Mouse (Mus musculus) limb, embryonic 14.5 days (tissue): ENCODE measurements around the gene Zfp683. TPM values are rescaled to one million over a fixed set of nuclear protein-coding genes. Genes with fewer than 3 reads are reported as not detected.

Source experiments
- ATAC-seq: fragments of 200-750 bp; cut with Nextera tagmentation; 2 replicates; pipeline ENCODE4 v1.8.0; 2017; ENCODE audit warnings: low read depth, moderate number of reproducible peaks, moderate TSS enrichment; ENCODE audit not compliant: low FRiP score
- DNase-seq: peaks from one replicate; pipeline ENCODE4 v3.0.0-alpha.2; 2015; ENCODE audit warnings: low spot score
- H3K27ac ChIP-seq: fragments of 300-500 bp; sonication (generic); replicated peaks from 2 replicates; pipeline ENCODE4 v1.5.1; 2014; ENCODE audit warnings: low read depth, mild to moderate bottlenecking, low read length, moderate library complexity, mixed read lengths
- H3K27me3 ChIP-seq: fragments of 300-500 bp; sonication (generic); 2 replicates; pipeline ENCODE4 v1.6.1; 2014; ENCODE audit warnings: low read length, mixed read lengths; ENCODE audit not compliant: control insufficient read depth, insufficient read depth
- H3K36me3 ChIP-seq: fragments of 300-500 bp; sonication (generic); 2 replicates; pipeline ENCODE4 v1.6.1; 2014; ENCODE audit warnings: mild to moderate bottlenecking, low read length, moderate library complexity, mixed read lengths; ENCODE audit not compliant: control insufficient read depth, insufficient read depth
- H3K4me1 ChIP-seq: fragments of 300-500 bp; sonication (generic); 2 replicates; pipeline ENCODE4 v1.6.1; 2014; ENCODE audit warnings: antibody characterized with exemption, low read length, mixed read lengths; ENCODE audit not compliant: control insufficient read depth, insufficient read depth
- H3K4me2 ChIP-seq: fragments of 300-500 bp; sonication (generic); replicated peaks from 2 replicates; pipeline ENCODE4 v1.6.1; 2014; ENCODE audit warnings: low read depth, mild to moderate bottlenecking, low read length, moderate library complexity; ENCODE audit not compliant: severe bottlenecking
- H3K4me3 ChIP-seq: fragments of 300-500 bp; sonication (generic); replicated peaks from 2 replicates; pipeline ENCODE4 v1.5.1; 2014; ENCODE audit warnings: low read length
- H3K9ac ChIP-seq: fragments of 300-500 bp; sonication (generic); 2 replicates; pipeline ENCODE4 v1.6.1; 2014; ENCODE audit warnings: mild to moderate bottlenecking, low read depth, low read length, moderate library complexity; ENCODE audit not compliant: severe bottlenecking
- H3K9me3 ChIP-seq: fragments of 300-500 bp; sonication (generic); 2 replicates; pipeline ENCODE4 v1.6.1; 2016; ENCODE audit warnings: low read length; ENCODE audit not compliant: control insufficient read depth
- POLR2A ChIP-seq: fragments of 200-500 bp; IDR thresholded peaks from 2 replicates; pipeline ENCODE4 v1.8.0; 2012; ENCODE audit warnings: inconsistent platforms, mild to moderate bottlenecking, moderate library complexity, borderline replicate concordance; ENCODE audit not compliant: insufficient read depth, insufficient read length; ENCODE audit errors: extremely low read depth
- WGBS: fragments of 180-500 bp; shearing (Covaris S2); extraction: QIAGEN DNeasy Blood & Tissue Kit; methylation state at CpG from one replicate; pipeline ENCODE4 v1.1.7; 2014; 5-methylcytosine and 5-hydroxymethylcytosine counted together
- polyA plus RNA-seq, 2 experiments: library from polyadenylated mRNA; depleted of rRNA in 1 of 2; stranded (reverse) in 1 of 2; unstranded in 1 of 2; fragments of >200 nt; fragmentation: Nextera tagmentation in 1 of 2; extraction: Ambion mirVana in 1 of 2; gene quantifications; 2 replicates each; pipeline versions ENCODE4 v1.2.1 to v1.2.3; 2012 to 2014

The Zfp683 gene
- polyA plus RNA-seq, 2 experiments: 0.04 TPM; not detected in 1

- ATAC-seq (no peak), DNase-seq (no peak)
- no peak overlapping the region for H3K9ac ChIP-seq
- H3K27ac ChIP-seq: no peak overlapping the region
- H3K4me2 ChIP-seq: no peak overlapping the region
- no peaks in the 10 kb centered on the region for H3K9me3 ChIP-seq
- TF ChIP-seq POLR2A: no peak
- H3K4me1 ChIP-seq: no peaks in the 10 kb centered on the region
- H3K36me3 ChIP-seq: no peaks in the 10 kb centered on the region
- no peak overlapping the region for H3K4me3 ChIP-seq
- 67% methylated on average over 4 of the region's 4 CpGs for WGBS
- no peaks in the 10 kb centered on the region for H3K27me3 ChIP-seq
Observed at GRCm38 (mm10) chr4:134100245-134100644, 46.6 kb downstream of the Zfp683 start.

- 18% methylated on average over 34 of the region's 34 CpGs for WGBS
- H3K9me3 ChIP-seq: no peaks in the 10 kb centered on the region
- no peaks in the 10 kb centered on the region for H3K4me1 ChIP-seq
- H3K4me2 ChIP-seq: peak within 1 kb of the TSS; percentile 79
- no peak within 1 kb of the TSS for H3K27ac ChIP-seq
- DNase-seq: peak; percentile 89
- ATAC-seq: peak; percentile 96
- peak within 1 kb of the TSS; percentile 57 for H3K9ac ChIP-seq
- H3K36me3 ChIP-seq: no peaks in the 10 kb centered on the region
- H3K27me3 ChIP-seq: no peaks in the 10 kb centered on the region
- H3K4me3 ChIP-seq: peak within 1 kb of the TSS; percentile 64
- 0 out of 2 replicates have a peak, but pooled peaks have one; percentile 41 for TF ChIP-seq POLR2A
Observed at GRCm38 (mm10) chr4:134101979-134102741, 48.5 kb downstream of the Zfp683 start, which contains the start of gene Ubxn11. Gene Ubxn11 (plus strand): TSS chr4:134102570.

GRCm38 (mm10) chr4:134102742-134103119 lies 49.1 kb downstream of the Zfp683 start:
- WGBS: 4% methylated on average over 19 of the region's 21 CpGs
- no peak for TF ChIP-seq POLR2A
- peak overlapping the region; percentile 79 for H3K4me2 ChIP-seq
- H3K27ac ChIP-seq: no peak overlapping the region
- no peaks in the 10 kb centered on the region for H3K36me3 ChIP-seq
- ATAC-seq (peak; percentile 35; the same call in 1 of the 2 replicates), DNase-seq (no peak)
- no peaks in the 10 kb centered on the region for H3K4me1 ChIP-seq
- peak overlapping the region; percentile 64 for H3K4me3 ChIP-seq
- no peaks in the 10 kb centered on the region for H3K9me3 ChIP-seq
- peak overlapping the region; percentile 57 for H3K9ac ChIP-seq
- no peaks in the 10 kb centered on the region for H3K27me3 ChIP-seq

- Histone ChIP-seq H3K36me3 (no peaks in the 10 kb centered on the region), H3K4me1 (no peaks in the 10 kb centered on the region), H3K4me3 (no peak overlapping the region), H3K27ac (no peak overlapping the region), H3K27me3 (no peaks in the 10 kb centered on the region), H3K9me3 (no peaks in the 10 kb centered on the region), H3K9ac (no peak overlapping the region), H3K4me2 (no peak overlapping the region)
- WGBS: 73% methylated on average over 7 of the region's 7 CpGs
- DNase-seq (no peak), ATAC-seq (no peak)
- TF ChIP-seq POLR2A: no peak
Observed at GRCm38 (mm10) chr4:134106105-134106504, 52.5 kb downstream of the Zfp683 start.

- ATAC-seq (no peak), DNase-seq (no peak)
- WGBS: 81% methylated on average over 7 of the region's 7 CpGs
- no peak overlapping the region for H3K4me3 ChIP-seq
- no peaks in the 10 kb centered on the region for H3K4me1 ChIP-seq
- H3K9me3 ChIP-seq: no peaks in the 10 kb centered on the region
- H3K4me2 ChIP-seq: no peak overlapping the region
- H3K36me3 ChIP-seq: no peaks in the 10 kb centered on the region
- H3K9ac ChIP-seq: no peak overlapping the region
- H3K27me3 ChIP-seq: no peaks in the 10 kb centered on the region
- no peak for TF ChIP-seq POLR2A
- H3K27ac ChIP-seq: no peak overlapping the region
Observed at GRCm38 (mm10) chr4:134107730-134108129, 54.1 kb downstream of the Zfp683 start.
